Mouse (Mus musculus) forebrain, embryonic 11.5 days (tissue): Measurements from ENCODE around the gene Sult2a5. TPM values are rescaled to one million over a fixed set of nuclear protein-coding genes. Genes with fewer than 3 reads are reported as not detected.

Experiments
- ATAC-seq: fragments of 200-750 bp; cut with Nextera tagmentation; replicated peaks from 2 replicates; pipeline ENCODE4 v1.8.0; 2017; ENCODE audit warnings: moderate TSS enrichment; ENCODE audit not compliant: low FRiP score
- DNase-seq: peaks from one replicate; pipeline ENCODE4 v3.0.0-alpha.2; 2017; ENCODE audit warnings: low spot score
- H3K27ac ChIP-seq: fragments of 300-500 bp; sonication (generic); 2 replicates; pipeline ENCODE4 v1.5.1; 2014; ENCODE audit warnings: low read depth, low read length
- H3K27me3 ChIP-seq: fragments of 300-500 bp; sonication (generic); 2 replicates; pipeline ENCODE4 v1.6.1; 2014; ENCODE audit warnings: mild to moderate bottlenecking, low read length, mixed read lengths; ENCODE audit not compliant: control insufficient read depth, insufficient read depth
- H3K36me3 ChIP-seq: fragments of 300-500 bp; sonication (generic); 2 replicates; pipeline ENCODE4 v1.6.1; 2014; ENCODE audit warnings: mild to moderate bottlenecking, low read length, moderate library complexity, mixed read lengths; ENCODE audit not compliant: control insufficient read depth, insufficient read depth
- H3K4me1 ChIP-seq: fragments of 300-500 bp; sonication (generic); replicated peaks from 2 replicates; pipeline ENCODE4 v1.6.1; 2014; ENCODE audit warnings: low read length, mixed read lengths; ENCODE audit not compliant: control insufficient read depth, insufficient read depth
- H3K4me2 ChIP-seq: fragments of 300-500 bp; sonication (generic); 2 replicates; pipeline ENCODE4 v1.6.1; 2014; ENCODE audit warnings: low read depth, mild to moderate bottlenecking, low read length, moderate library complexity, mixed read lengths; ENCODE audit not compliant: severe bottlenecking
- H3K4me3 ChIP-seq: fragments of 300-500 bp; sonication (generic); 2 replicates; pipeline ENCODE4 v1.5.1; 2014; ENCODE audit warnings: low read depth, low read length
- H3K9ac ChIP-seq: fragments of 300-500 bp; sonication (generic); 2 replicates; pipeline ENCODE4 v1.6.1; 2014; ENCODE audit warnings: low read length
- H3K9me3 ChIP-seq: fragments of 300-500 bp; sonication (generic); 2 replicates; pipeline ENCODE4 v1.6.1; 2016; ENCODE audit warnings: low read length, mixed read lengths; ENCODE audit not compliant: control insufficient read depth
- polyA plus RNA-seq: library from polyadenylated mRNA; unstranded; fragments of >200 nt; fragmentation: Nextera tagmentation; extraction: Ambion mirVana; gene quantifications from 2 replicates; pipeline ENCODE4 v1.2.1, GENCODE M21; 2014

Gene Sult2a5
- polyA plus RNA-seq = not detected in 2 replicates

DNA sequence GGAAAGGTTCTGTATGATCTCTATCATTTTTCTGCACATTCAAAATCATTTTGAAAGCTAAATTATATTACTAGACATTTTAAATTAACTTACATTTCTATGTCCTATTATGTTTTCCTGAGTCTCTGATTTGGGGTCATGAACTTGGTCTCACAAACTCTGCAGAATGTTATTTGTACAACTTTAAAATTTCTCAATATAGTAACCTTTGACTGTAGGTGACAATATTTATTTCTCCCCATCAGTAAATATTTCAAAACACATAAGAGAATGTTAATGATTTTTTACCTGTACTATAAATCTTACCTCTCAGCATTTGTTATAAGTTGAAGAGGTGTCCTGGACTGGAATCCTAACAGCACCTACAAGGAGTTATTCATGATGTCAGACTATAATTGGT, at the start of gene Sult2a5:
Sult2a5 (plus strand) TSS at position 301 of the 400 bp plus-strand sequence.
- DNase-seq (no peak), ATAC-seq (no peak)
- H3K27me3 ChIP-seq = no peaks in the 10 kb centered on the region
- no peak within 1 kb of the TSS for H3K4me2 ChIP-seq
- no peaks in the 10 kb centered on the region for H3K36me3 ChIP-seq
- H3K4me1 ChIP-seq = no peaks in the 10 kb centered on the region
- no peak within 1 kb of the TSS for H3K9ac ChIP-seq
- no peak within 1 kb of the TSS for H3K4me3 ChIP-seq
- H3K27ac ChIP-seq = no peak within 1 kb of the TSS
- H3K9me3 ChIP-seq = no peaks in the 10 kb centered on the region

Other genes starting within 250 kb of the Sult2a5 start
- gene Cabp5, start 225.8 kb upstream of the Sult2a5 start, polyA plus RNA-seq = not detected in 2 replicates
- gene Bsph1, start 173.1 kb upstream of the Sult2a5 start, polyA plus RNA-seq = not detected in 2 replicates
- not detected in 2 replicates for gene Bsph2, start 52.9 kb upstream of the Sult2a5 start, polyA plus RNA-seq
- not detected in 2 replicates for gene Sult2a2, start 109.5 kb downstream of the Sult2a5 start, polyA plus RNA-seq
- gene Sult2a1, start 213.4 kb downstream of the Sult2a5 start, polyA plus RNA-seq = not detected in 2 replicates